Mouse (Mus musculus): Measurements from ENCODE around the gene Hoxc9. TPM values are rescaled to one million over a fixed set of nuclear protein-coding genes. Genes with fewer than 3 reads are reported as not detected.

Gene Hoxc9
- polyA plus RNA-seq, 1 experiment from 2014 or later, result not detected

DNA sequence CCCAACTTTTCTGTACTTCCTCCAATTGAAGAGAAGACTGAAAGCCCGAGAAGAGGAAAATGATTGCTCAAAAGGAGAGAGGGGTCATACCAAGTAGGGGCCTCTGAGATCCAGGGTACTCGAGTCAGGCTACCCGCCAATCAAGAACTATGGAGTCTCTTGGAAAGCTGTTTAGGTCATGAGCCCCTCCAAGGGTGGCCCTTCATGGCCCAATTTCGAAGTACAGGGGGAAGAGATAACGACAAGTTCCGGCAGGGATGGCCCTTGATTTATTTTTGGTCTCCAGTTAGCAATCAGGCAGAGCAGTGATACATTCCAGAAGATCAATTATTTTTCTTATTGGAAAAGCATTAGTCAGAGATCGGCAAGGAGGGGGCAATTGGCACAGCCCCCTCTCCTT, 15.5 kb downstream of the Hoxc9 start:
- Histone ChIP-seq H3K27ac (ENCODE audit: poor library complexity, severe bottlenecking) (no peak overlapping the region), H3K36me3 (no peaks in the 10 kb centered on the region), H3K9me3 (replicated peaks) (no peaks in the 10 kb centered on the region), H3K4me1 (replicated peaks) (peaks cover 7% of the 10 kb centered on the region; the same call in 1 of the 2 replicates), H3K27me3 (replicated peaks) (peaks cover 94% of the 10 kb centered on the region), H3K4me2 (no peak overlapping the region), H3K4me3 (no peak overlapping the region), H3K9ac (no peak overlapping the region)
- ATAC-seq (ENCODE audit: insufficient number of reproducible peaks, low FRiP score), result no peak
- under 1% methylated on average over 7 of the region's 7 CpGs for WGBS

DNA sequence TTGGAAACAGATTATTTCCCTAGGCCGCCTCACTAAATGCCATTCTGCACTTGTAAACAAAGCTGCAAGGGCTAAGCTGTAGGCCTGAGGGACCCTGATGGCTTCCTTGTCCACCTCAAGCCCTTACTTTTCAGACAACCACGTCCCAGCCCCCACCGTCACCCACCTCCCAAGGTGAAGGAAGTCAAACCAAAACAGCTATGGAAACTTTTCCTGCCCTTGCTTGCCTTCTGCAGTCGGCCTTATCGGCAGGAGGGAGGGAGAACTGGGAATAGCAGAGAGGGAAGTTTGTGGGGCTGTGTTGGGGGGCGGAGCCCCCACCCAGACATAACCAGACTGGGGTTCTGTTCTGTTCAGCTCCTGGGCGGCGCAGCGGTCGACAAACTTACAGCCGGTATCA, 16.0 kb downstream of the Hoxc9 start:
- peaks cover 7% of the 10 kb centered on the region; the same call in 1 of the 2 replicates for H3K4me1 ChIP-seq (replicated peaks)
- no peak overlapping the region for H3K4me2 ChIP-seq
- H3K27ac ChIP-seq (ENCODE audit: poor library complexity, severe bottlenecking), result no peak overlapping the region
- ATAC-seq (ENCODE audit: insufficient number of reproducible peaks, low FRiP score), result no peak
- H3K9me3 ChIP-seq (replicated peaks), result no peaks in the 10 kb centered on the region
- under 1% methylated on average over 11 of the region's 11 CpGs for WGBS
- no peak overlapping the region for H3K4me3 ChIP-seq
- H3K36me3 ChIP-seq, result no peaks in the 10 kb centered on the region
- H3K9ac ChIP-seq, result no peak overlapping the region
- peaks cover 92% of the 10 kb centered on the region for H3K27me3 ChIP-seq (replicated peaks)

DNA sequence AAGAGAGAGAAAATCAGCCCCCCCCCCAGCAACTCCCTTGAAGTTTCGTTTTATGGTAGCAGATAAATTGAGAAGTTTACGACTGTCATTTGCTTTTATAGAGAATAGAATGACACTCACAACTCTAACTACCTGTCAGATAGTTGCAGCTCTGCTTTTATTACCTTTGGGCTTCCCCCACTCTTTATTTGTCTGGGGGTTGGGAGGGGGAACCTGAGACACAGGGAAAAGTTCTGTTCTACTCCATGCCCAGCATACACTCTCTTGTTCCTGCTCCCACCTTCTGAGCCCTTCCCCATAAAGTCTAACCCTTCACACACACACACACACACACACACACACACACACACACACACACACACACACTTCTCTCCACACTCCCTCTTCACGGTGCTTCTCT, 16.6 kb downstream of the Hoxc9 start:
- Histone ChIP-seq H3K27ac (ENCODE audit: poor library complexity, severe bottlenecking) (no peak overlapping the region), H3K36me3 (no peaks in the 10 kb centered on the region), H3K4me1 (replicated peaks) (peaks cover 7% of the 10 kb centered on the region; the same call in 1 of the 2 replicates), H3K27me3 (replicated peaks) (peaks cover 92% of the 10 kb centered on the region), H3K4me3 (no peak overlapping the region), H3K4me2 (no peak overlapping the region), H3K9me3 (replicated peaks) (no peaks in the 10 kb centered on the region), H3K9ac (no peak overlapping the region)
- 0% methylated on average over 3 of the region's 3 CpGs for WGBS
- ATAC-seq (ENCODE audit: insufficient number of reproducible peaks, low FRiP score), result no peak

DNA sequence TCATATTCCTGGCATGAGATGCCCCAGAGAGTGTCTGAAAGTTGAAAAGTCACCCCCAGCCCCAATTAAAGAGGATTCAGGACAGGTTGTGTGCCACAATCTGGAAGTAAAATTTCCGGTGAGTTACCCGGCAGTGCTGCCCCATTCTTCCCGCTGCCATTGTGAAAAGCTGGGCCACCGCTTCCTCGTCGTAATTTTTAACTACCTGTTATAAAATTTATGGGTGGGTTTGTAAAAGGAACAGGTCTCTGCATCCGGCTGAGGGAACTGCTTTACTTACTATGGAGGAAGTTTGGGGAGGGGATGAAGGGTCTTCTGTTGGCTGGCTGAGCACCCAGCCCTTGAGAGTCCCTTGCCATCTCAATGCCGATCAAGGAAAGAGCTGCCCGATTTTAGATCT, 20.3 kb downstream of the Hoxc9 start:
- 2% methylated on average over 9 of the region's 9 CpGs for WGBS
- no peak overlapping the region for H3K27ac ChIP-seq (ENCODE audit: poor library complexity, severe bottlenecking)
- no peaks in the 10 kb centered on the region for H3K36me3 ChIP-seq
- peaks cover 28% of the 10 kb centered on the region for H3K4me1 ChIP-seq (replicated peaks)
- H3K9ac ChIP-seq, result no peak overlapping the region
- H3K27me3 ChIP-seq (replicated peaks), result peaks cover 92% of the 10 kb centered on the region
- no peak overlapping the region for H3K4me3 ChIP-seq
- H3K9me3 ChIP-seq (replicated peaks), result no peaks in the 10 kb centered on the region
- ATAC-seq (ENCODE audit: insufficient number of reproducible peaks, low FRiP score), result no peak
- no peak overlapping the region for H3K4me2 ChIP-seq

DNA sequence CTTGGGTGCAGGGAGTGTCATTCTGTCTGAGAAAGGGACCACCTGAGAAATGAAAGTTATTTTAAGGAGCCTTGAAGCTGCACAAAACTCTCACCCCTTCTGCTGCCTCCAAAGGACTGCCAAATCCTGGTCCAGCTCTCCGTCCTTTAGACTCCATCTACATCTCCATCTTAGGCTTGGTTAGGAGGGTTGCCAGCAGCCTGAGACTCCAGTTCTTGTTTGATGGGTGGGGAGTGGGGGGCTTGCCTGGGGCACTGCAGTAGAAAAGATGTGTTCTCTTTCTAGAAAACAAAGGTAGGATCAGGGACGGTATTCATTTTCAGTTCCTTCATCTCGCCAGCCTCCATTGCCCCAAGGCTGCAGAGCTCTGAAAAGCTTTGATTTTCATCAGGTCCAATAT, 21.2 kb downstream of the Hoxc9 start:
- peaks cover 92% of the 10 kb centered on the region for H3K27me3 ChIP-seq (replicated peaks)
- no peaks in the 10 kb centered on the region for H3K36me3 ChIP-seq
- no peak overlapping the region for H3K27ac ChIP-seq (ENCODE audit: poor library complexity, severe bottlenecking)
- no peaks in the 10 kb centered on the region for H3K9me3 ChIP-seq (replicated peaks)
- H3K4me2 ChIP-seq, result no peak overlapping the region
- 3% methylated on average over 3 of the region's 3 CpGs for WGBS
- no peak overlapping the region for H3K9ac ChIP-seq
- no peak overlapping the region for H3K4me3 ChIP-seq
- ATAC-seq (ENCODE audit: insufficient number of reproducible peaks, low FRiP score), result no peak
- H3K4me1 ChIP-seq (replicated peaks), result peaks cover 29% of the 10 kb centered on the region

DNA sequence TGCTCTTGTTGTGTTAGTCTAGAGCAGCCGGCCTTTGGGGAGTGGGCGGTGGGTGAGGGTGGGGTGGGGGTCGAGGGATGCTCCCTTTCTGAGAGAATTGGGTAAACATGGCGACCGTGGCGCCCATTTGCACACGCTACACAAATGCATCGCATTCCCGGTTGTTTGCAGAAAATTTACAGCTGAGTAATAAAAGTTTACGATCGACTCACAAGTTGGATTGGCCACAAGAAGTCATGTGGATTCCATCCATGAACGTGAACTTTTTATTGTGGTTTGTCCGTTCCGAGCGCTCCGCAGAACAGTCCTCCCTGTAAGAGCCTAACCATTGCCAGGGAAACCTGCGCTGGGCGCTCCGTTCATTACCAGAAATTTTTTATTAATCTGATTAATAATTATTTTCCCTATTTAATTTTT, 21.7 kb downstream of the Hoxc9 start, which contains the start of gene Hoxc6:
Hoxc6 (plus strand) TSS at position 319 of the 417 bp plus-strand sequence.
- Histone ChIP-seq H3K4me3 (peak within 1 kb of the TSS; percentile 57), H3K9me3 (replicated peaks) (no peaks in the 10 kb centered on the region), H3K36me3 (no peaks in the 10 kb centered on the region), H3K4me2 (peak within 1 kb of the TSS; percentile 91), H3K9ac (peak within 1 kb of the TSS; percentile 72; the same call in 1 of the 2 replicates), H3K27me3 (replicated peaks) (peaks cover 92% of the 10 kb centered on the region), H3K27ac (ENCODE audit: poor library complexity, severe bottlenecking) (no peak within 1 kb of the TSS), H3K4me1 (replicated peaks) (peaks cover 29% of the 10 kb centered on the region)
- ATAC-seq (ENCODE audit: insufficient number of reproducible peaks, low FRiP score), result no peak
- WGBS, result 2% methylated on average over 19 of the region's 19 CpGs

DNA sequence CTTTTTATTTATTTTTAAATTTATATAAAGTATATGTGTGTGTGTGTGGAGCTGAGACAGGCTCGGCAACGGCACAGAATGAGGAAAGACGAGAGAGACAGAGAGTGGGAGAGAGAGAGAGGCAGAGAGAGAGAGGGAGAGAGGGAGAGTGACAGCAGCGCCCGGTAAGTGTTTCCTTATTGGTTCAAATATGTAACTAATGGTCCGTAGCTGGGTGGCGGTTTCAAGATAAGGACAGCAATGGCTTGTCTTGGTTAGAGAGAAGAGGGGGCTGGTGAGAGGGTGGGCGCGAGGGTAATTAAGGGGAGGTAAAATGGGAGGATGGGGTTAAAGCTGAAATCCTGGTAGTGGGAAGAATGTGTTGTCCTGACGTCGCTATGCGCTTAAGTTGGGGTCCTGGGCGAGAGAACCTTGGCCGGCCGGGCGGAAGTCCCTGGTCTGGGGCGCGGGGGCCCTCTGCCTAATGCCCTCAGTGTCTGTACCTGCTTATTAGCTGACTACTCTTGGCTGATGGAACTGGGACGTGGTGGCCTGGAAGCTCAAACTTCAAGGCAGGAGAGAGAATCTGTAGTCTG, 22.5 kb downstream of the Hoxc9 start:
- no peak for ATAC-seq (ENCODE audit: insufficient number of reproducible peaks, low FRiP score)
- WGBS, result under 1% methylated on average over 19 of the region's 19 CpGs
- H3K9ac ChIP-seq, result peak overlapping the region; percentile 72; the same call in 1 of the 2 replicates

DNA sequence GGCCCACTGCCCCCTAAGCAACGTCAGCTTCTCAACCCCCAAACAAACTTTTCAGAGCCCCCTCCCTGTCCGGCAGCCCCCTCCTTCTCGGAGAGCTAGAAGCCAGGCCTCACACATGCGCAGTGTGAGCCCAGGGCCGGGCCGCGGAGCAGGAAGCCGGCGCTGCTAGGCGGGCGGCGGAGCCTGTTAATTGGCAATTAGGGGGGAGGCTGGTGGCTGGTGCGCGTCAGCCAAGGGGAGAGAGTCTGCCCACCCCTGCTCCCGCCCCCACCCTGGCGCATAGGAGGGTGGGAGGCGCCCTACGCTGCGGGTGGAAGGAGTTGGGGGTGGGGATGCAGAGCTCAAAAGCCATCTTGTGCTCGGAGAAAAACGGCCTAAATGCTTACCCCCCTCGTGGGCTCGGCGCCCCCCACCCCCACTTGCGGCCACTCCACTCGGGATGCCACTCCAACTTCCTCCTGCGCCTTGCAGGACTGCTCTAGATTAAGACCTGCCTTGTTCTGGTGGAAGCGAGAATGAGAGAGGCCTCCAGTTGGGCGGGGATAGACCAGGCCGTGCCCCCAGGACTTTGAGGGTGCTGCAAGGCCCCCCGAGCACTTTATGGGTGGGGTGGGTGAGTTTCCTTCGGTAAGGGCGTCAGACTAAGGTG, 23.1 kb downstream of the Hoxc9 start:
- Histone ChIP-seq H3K36me3 (no peaks in the 10 kb centered on the region), H3K27me3 (replicated peaks) (peaks cover 96% of the 10 kb centered on the region), H3K4me3 (peak overlapping the region; percentile 57), H3K9me3 (replicated peaks) (no peaks in the 10 kb centered on the region), H3K4me1 (replicated peaks) (peaks cover 29% of the 10 kb centered on the region), H3K4me2 (peak overlapping the region; percentile 91), H3K27ac (ENCODE audit: poor library complexity, severe bottlenecking) (no peak overlapping the region), H3K9ac (peak overlapping the region; percentile 72)
- ATAC-seq (ENCODE audit: insufficient number of reproducible peaks, low FRiP score), result peak; percentile 75
- 0% methylated on average over 33 of the region's 33 CpGs for whole genome bisulfite sequencing

More for the DNA sequence above, 22.5 kb downstream of the Hoxc9 start:
- no peaks in the 10 kb centered on the region for H3K9me3 ChIP-seq (replicated peaks)
- H3K4me1 ChIP-seq (replicated peaks), result peaks cover 29% of the 10 kb centered on the region
- no peaks in the 10 kb centered on the region for H3K36me3 ChIP-seq
- peak overlapping the region; percentile 91 for H3K4me2 ChIP-seq
- peak overlapping the region; percentile 57 for H3K4me3 ChIP-seq
- no peak overlapping the region for H3K27ac ChIP-seq (ENCODE audit: poor library complexity, severe bottlenecking)
- H3K27me3 ChIP-seq (replicated peaks), result peaks cover 93% of the 10 kb centered on the region

DNA sequence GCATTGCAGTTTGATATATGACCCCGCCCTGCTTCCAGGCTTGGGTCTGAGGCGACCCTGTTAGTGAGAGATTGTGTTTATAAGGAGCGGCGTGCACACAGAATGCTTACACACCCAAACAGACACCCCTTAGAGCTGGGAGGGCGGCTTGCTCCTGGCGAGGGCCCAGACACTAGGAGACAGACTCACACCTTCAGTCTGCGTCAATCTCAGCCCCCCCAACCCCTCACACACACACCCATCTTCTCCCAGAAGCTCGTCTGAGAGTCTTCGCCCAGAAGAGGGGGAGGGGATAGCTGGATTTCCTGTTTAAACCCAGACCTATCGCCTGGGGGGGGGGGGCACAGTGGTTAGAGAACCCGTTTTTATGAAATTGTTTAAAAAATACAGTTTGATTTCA, 23.7 kb downstream of the Hoxc9 start:
- no peak overlapping the region for H3K4me3 ChIP-seq
- H3K36me3 ChIP-seq, result no peaks in the 10 kb centered on the region
- 0 out of 2 replicates have a peak, but pooled peaks have one; percentile 27 for ATAC-seq (ENCODE audit: insufficient number of reproducible peaks, low FRiP score)
- peaks cover 96% of the 10 kb centered on the region for H3K27me3 ChIP-seq (replicated peaks)
- peaks cover 29% of the 10 kb centered on the region for H3K4me1 ChIP-seq (replicated peaks)
- H3K27ac ChIP-seq (ENCODE audit: poor library complexity, severe bottlenecking), result no peak overlapping the region
- H3K9ac ChIP-seq, result no peak overlapping the region; the same call in 1 of the 2 replicates
- peak overlapping the region; percentile 91 for H3K4me2 ChIP-seq
- no peaks in the 10 kb centered on the region for H3K9me3 ChIP-seq (replicated peaks)
- 18% methylated on average over 11 of the region's 11 CpGs for WGBS

DNA sequence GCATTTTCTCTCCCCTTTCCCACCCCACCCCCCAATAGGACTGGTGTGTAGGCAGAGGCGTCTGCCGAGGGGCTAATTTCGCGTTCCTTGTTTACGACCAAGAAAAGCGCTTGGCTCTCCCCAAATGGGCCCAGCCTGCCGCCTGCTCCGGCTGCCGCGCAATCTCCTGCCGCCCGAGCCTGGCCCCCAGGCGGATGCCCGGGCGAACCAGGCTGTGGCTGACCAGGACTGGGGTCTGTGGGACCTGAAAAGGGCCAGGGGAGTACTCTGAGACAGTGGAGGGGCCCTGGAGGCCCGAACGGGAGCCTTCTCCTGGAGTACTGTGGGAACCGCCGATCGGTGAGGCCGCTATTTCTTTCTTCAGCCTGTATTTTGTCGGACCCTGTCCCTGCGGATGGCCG, 24.3 kb downstream of the Hoxc9 start:
- WGBS, result 4% methylated on average over 24 of the region's 24 CpGs
- Histone ChIP-seq H3K4me1 (replicated peaks) (peaks cover 29% of the 10 kb centered on the region), H3K27ac (ENCODE audit: poor library complexity, severe bottlenecking) (no peak overlapping the region)

DNA sequence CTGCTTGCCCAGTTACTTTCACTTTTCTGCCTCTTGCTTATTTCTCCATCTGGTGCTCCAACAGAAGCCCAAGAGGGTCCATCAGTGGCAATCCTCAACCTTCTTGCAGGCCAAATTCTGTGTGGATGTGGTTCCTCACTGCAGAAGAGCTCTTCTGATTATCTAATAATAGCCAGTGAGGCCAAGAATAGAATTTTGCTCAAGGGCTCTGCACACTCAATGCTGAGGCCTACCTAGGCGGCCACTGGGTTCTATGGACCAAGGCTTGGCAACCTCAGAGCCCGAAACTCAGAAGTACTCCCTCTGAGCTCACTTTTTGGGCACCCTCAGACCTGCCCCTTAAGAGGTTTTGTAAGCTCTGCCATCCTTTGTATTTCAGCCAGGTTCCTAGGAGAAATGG, 25.1 kb downstream of the Hoxc9 start:
- Histone ChIP-seq H3K9me3 (replicated peaks) (no peaks in the 10 kb centered on the region), H3K4me2 (peak overlapping the region; percentile 91), H3K27ac (ENCODE audit: poor library complexity, severe bottlenecking) (no peak overlapping the region), H3K4me1 (replicated peaks) (peaks cover 29% of the 10 kb centered on the region), H3K27me3 (replicated peaks) (peaks cover 96% of the 10 kb centered on the region), H3K4me3 (no peak overlapping the region), H3K9ac (no peak overlapping the region), H3K36me3 (no peaks in the 10 kb centered on the region)
- no peak for ATAC-seq (ENCODE audit: insufficient number of reproducible peaks, low FRiP score)
- 20% methylated on average over 2 of the region's 2 CpGs for WGBS

More for the DNA sequence above, 24.3 kb downstream of the Hoxc9 start:
- Histone ChIP-seq H3K27me3 (replicated peaks) (peaks cover 96% of the 10 kb centered on the region), H3K36me3 (no peaks in the 10 kb centered on the region), H3K9me3 (replicated peaks) (no peaks in the 10 kb centered on the region), H3K4me2 (peak overlapping the region; percentile 91), H3K4me3 (peak overlapping the region; percentile 22), H3K9ac (peak overlapping the region; percentile 9; the same call in 1 of the 2 replicates)
- ATAC-seq (ENCODE audit: insufficient number of reproducible peaks, low FRiP score), result no peak
